ENCODE assay signal across 8 mouse cellular contexts in genomic region chr7:16153522-16153921, GRCm38 (mm10). TPM values are rescaled to one million over a fixed set of nuclear protein-coding genes. Genes with fewer than 3 reads are reported as not detected.
A peak's percentile ranks its signal among the peaks of the same experiment; 100 is the strongest.
DNase-seq lines count a peak whose midpoint lies in the region; ATAC-seq lines count a peak whose summit lies in the region.

No protein-coding gene starts in this region.

- H3K27me3 ChIP-seq in intestine, embryonic 16.5 days (replicated peaks; ENCODE audit: control insufficient read depth, insufficient read depth, low read length), result peaks cover 6% of the 10 kb centered on the region; the same call in 1 of the 2 replicates
- peaks cover 21% of the 10 kb centered on the region for H3K27me3 ChIP-seq in liver, embryonic 13.5 days
- peaks cover 10% of the 10 kb centered on the region; the same call in 1 of the 2 replicates for H3K27me3 ChIP-seq in neural tube, embryonic 12.5 days (replicated peaks)

- no peaks in the 10 kb centered on the region for H3K4me1 ChIP-seq in intestine, embryonic 16.5 days (ENCODE audit: control insufficient read depth, insufficient read depth, low read length)
- H3K4me1 ChIP-seq in liver, embryonic 13.5 days (replicated peaks), result no peaks in the 10 kb centered on the region
- H3K4me1 ChIP-seq in neural tube, embryonic 12.5 days, result peaks cover 3% of the 10 kb centered on the region; the same call in 1 of the 2 replicates

- no peak overlapping the region for H3K4me2 ChIP-seq in intestine, embryonic 16.5 days (ENCODE audit: low read depth, low read length)
- H3K4me2 ChIP-seq in liver, embryonic 13.5 days, result no peak overlapping the region
- no peak overlapping the region for H3K4me2 ChIP-seq in neural tube, embryonic 12.5 days (replicated peaks)

- no peak overlapping the region for H3K4me3 ChIP-seq in intestine, embryonic 16.5 days (ENCODE audit: low read length)
- H3K4me3 ChIP-seq in liver, embryonic 13.5 days (replicated peaks), result no peak overlapping the region
- no peak overlapping the region for H3K4me3 ChIP-seq in neural tube, embryonic 12.5 days

- DNase-seq in spleen, postnatal 10 days (ENCODE audit: low spot score in 2 of 2), result peak; percentile 37 to 64
- DNase-seq in spleen, postnatal 4 days (ENCODE audit: low spot score in 2 of 2), result no peak
- peak; percentile 53 to 57 for DNase-seq in adrenal gland, postnatal 36 days
- no peak for DNase-seq in liver, embryonic 13.5 days
- DNase-seq in urinary bladder, postnatal 4 days (ENCODE audit: low spot score in 2 of 2), result no peak

- H3K36me3 ChIP-seq in intestine, embryonic 16.5 days (ENCODE audit: control insufficient read depth, insufficient read depth, low read length), result no peaks in the 10 kb centered on the region
- H3K36me3 ChIP-seq in liver, embryonic 13.5 days, result no peaks in the 10 kb centered on the region
- H3K36me3 ChIP-seq in neural tube, embryonic 12.5 days, result peaks cover 33% of the 10 kb centered on the region

- peak; percentile 60 for ATAC-seq in erythroblast, adult 5-6 weeks (replicated peaks; ENCODE audit: low FRiP score, poor library complexity, severe bottlenecking)
- peak; percentile 73 for ATAC-seq in intestine, embryonic 16.5 days
- peak; percentile 51; the same call in 1 of the 2 replicates for ATAC-seq in liver, embryonic 13.5 days (ENCODE audit: low read depth)
- ATAC-seq in neural tube, embryonic 12.5 days (ENCODE audit: low FRiP score, low read depth), result peak; percentile 89

- WGBS in intestine, embryonic 16.5 days, result 13% methylated on average over 10 of the region's 10 CpGs
- WGBS in liver, embryonic 13.5 days (ENCODE audit: insufficient replicate concordance), result 11% methylated on average over 10 of the region's 10 CpGs
- 18% methylated on average over 10 of the region's 10 CpGs for WGBS in neural tube, embryonic 12.5 days

- no peaks in the 10 kb centered on the region for H3K9me3 ChIP-seq in intestine, embryonic 16.5 days (ENCODE audit: control insufficient read depth, low read length)
- H3K9me3 ChIP-seq in liver, embryonic 13.5 days (replicated peaks), result no peaks in the 10 kb centered on the region
- no peaks in the 10 kb centered on the region for H3K9me3 ChIP-seq in neural tube, embryonic 12.5 days

- H3K9ac ChIP-seq in intestine, embryonic 16.5 days (ENCODE audit: low read depth, low read length), result no peak overlapping the region
- H3K9ac ChIP-seq in liver, embryonic 13.5 days, result no peak overlapping the region
- H3K9ac ChIP-seq in neural tube, embryonic 12.5 days, result no peak overlapping the region

- H3K27ac ChIP-seq in intestine, embryonic 16.5 days (ENCODE audit: low read length), result no peak overlapping the region
- no peak overlapping the region for H3K27ac ChIP-seq in liver, embryonic 13.5 days
- no peak overlapping the region for H3K27ac ChIP-seq in neural tube, embryonic 12.5 days

RNA-seq across cellular contexts. Expression of gene Meis3, which starts 21.4 kb away (rescaled TPM):
- total RNA-seq in adrenal gland, postnatal 36 days (2021), result 10 to 100 TPM; 11.6 to 14.0 TPM
- not detected in 2 replicates for total RNA-seq in erythroblast, adult 5-6 weeks (2015; ENCODE audit: low replicate concordance)
- 0.28 and 1.7 TPM in 2 replicates for total RNA-seq in erythroblast, adult 5-6 weeks (2017; ENCODE audit: low replicate concordance)
- 30.0 TPM in 2 replicates for polyA plus RNA-seq in intestine, embryonic 16.5 days (2015; fragmentation: Nextera tagmentation; extraction: Ambion mirVana)
- 2.1 and 2.3 TPM in 2 replicates for polyA plus RNA-seq in liver, embryonic 13.5 days (2015; fragmentation: Nextera tagmentation; extraction: Ambion mirVana)
- 194 and 205 TPM in 2 replicates for polyA plus RNA-seq in neural tube, embryonic 12.5 days (2016; fragmentation: Nextera tagmentation; extraction: Ambion mirVana)

RNA-seq across cellular contexts. Expression of gene Slc8a2, which starts 23.9 kb away (rescaled TPM):
- 1 to 10 TPM; 1.7 to 2.6 TPM for total RNA-seq in adrenal gland, postnatal 36 days (2021)
- not detected in 2 replicates for total RNA-seq in erythroblast, adult 5-6 weeks (2015; ENCODE audit: low replicate concordance)
- total RNA-seq in erythroblast, adult 5-6 weeks (2017; ENCODE audit: low replicate concordance), result not detected in 2 replicates
- polyA plus RNA-seq in intestine, embryonic 16.5 days (2015; fragmentation: Nextera tagmentation; extraction: Ambion mirVana), result 0.15 and 0.21 TPM in 2 replicates
- polyA plus RNA-seq in liver, embryonic 13.5 days (2015; fragmentation: Nextera tagmentation; extraction: Ambion mirVana), result not detected in 2 replicates
- polyA plus RNA-seq in neural tube, embryonic 12.5 days (2016; fragmentation: Nextera tagmentation; extraction: Ambion mirVana), result 1.2 and 1.8 TPM in 2 replicates

RNA-seq across cellular contexts. Expression of gene Kptn, which starts 33.8 kb away (rescaled TPM):
- total RNA-seq in adrenal gland, postnatal 36 days (2021), result 10 to 100 TPM; 20.0 to 22.6 TPM
- 2.3 and 2.5 TPM in 2 replicates for total RNA-seq in erythroblast, adult 5-6 weeks (2015; ENCODE audit: low replicate concordance)
- 3.3 and 12.5 TPM in 2 replicates for total RNA-seq in erythroblast, adult 5-6 weeks (2017; ENCODE audit: low replicate concordance)
- polyA plus RNA-seq in intestine, embryonic 16.5 days (2015; fragmentation: Nextera tagmentation; extraction: Ambion mirVana), result 24.3 and 27.1 TPM in 2 replicates
- polyA plus RNA-seq in liver, embryonic 13.5 days (2015; fragmentation: Nextera tagmentation; extraction: Ambion mirVana), result 11.1 and 11.5 TPM in 2 replicates
- polyA plus RNA-seq in neural tube, embryonic 12.5 days (2016; fragmentation: Nextera tagmentation; extraction: Ambion mirVana), result 29.6 and 32.9 TPM in 2 replicates

RNA-seq across cellular contexts. Expression of gene Napa, which starts 55.3 kb away (rescaled TPM):
- total RNA-seq in adrenal gland, postnatal 36 days (2021), result 100 to 1,000 TPM; 143 to 167 TPM
- total RNA-seq in erythroblast, adult 5-6 weeks (2015; ENCODE audit: low replicate concordance), result 106 and 149 TPM in 2 replicates
- total RNA-seq in erythroblast, adult 5-6 weeks (2017; ENCODE audit: low replicate concordance), result 82.2 and 96.3 TPM in 2 replicates
- polyA plus RNA-seq in intestine, embryonic 16.5 days (2015; fragmentation: Nextera tagmentation; extraction: Ambion mirVana), result 211 and 233 TPM in 2 replicates
- 159 and 165 TPM in 2 replicates for polyA plus RNA-seq in liver, embryonic 13.5 days (2015; fragmentation: Nextera tagmentation; extraction: Ambion mirVana)
- 186 and 216 TPM in 2 replicates for polyA plus RNA-seq in neural tube, embryonic 12.5 days (2016; fragmentation: Nextera tagmentation; extraction: Ambion mirVana)

Comparison
In these comparisons a context has a peak if more than half of its experiments do, and no peak if none do; other contexts are left out.
1. DNase-seq: peak in spleen, postnatal 10 days (2 of 2) and adrenal gland, postnatal 36 days (2 of 2); none in spleen, postnatal 4 days (0 of 2), liver, embryonic 13.5 days (single experiment) and urinary bladder, postnatal 4 days (0 of 2).
2. Peak in every context shown above with its lines, with median percentiles within 50 percentile points of each other: ATAC-seq.